Comparison of ENCODE assay signal across 26 mouse cellular contexts in the genomic region with DNA sequence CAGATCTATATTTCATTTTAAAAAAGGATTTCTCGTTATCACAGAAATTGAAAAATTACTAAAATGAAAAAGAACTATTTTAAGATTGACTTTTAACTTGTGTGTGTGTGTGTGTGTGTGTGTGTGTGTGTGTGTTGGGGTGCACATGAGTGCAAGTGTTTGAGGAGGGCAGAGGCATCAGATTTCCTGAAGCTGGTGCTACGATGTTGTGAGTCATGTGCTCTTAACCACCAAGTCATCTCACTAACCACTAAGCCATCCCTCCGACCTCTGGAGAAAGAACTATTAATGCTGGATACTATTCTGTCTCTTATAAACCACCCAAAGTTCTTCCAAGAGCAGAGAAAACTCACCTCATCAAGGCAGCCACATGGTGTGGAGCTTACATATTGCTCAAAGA.
"Had no signal": no experiment of that assay in that cellular context is flagged by ENCODE, and none has a peak within 500 bp of the region (broad histone marks: within the 10 kb centered on the region; RNA-seq: fewer than 3 reads in every experiment).

No protein-coding gene starts in this region.

- H3K27me3 ChIP-seq: heart, embryonic 12.5 days; intestine, embryonic 15.5 days; limb, embryonic 15.5 days; liver, embryonic 12.5 days had no signal

- H3K4me3 ChIP-seq: gastrocnemius, adult 2 months; heart, adult 2 months; heart, embryonic 10.5 days; heart, embryonic 12.5 days; hindbrain, embryonic 10.5 days; hindbrain, embryonic 12.5 days; intestine, embryonic 15.5 days; layer of hippocampus, adult 2 months; limb, embryonic 13.5 days; limb, embryonic 15.5 days; liver, embryonic 12.5 days had no signal

- DNase-seq: gastrocnemius, adult 2 months; gastrocnemius, postnatal 10 days; gastrocnemius, postnatal 25 days; heart, adult 2 months; heart, postnatal 10 days; heart, postnatal 4 days; kidney, adult 18-20 months; kidney, adult 8-10 months; kidney, postnatal 10 days; kidney, postnatal 25 days; kidney, postnatal 4 days; left cerebral cortex, postnatal 4 days had no signal

- ATAC-seq: hindbrain, embryonic 16.5 days; inflammation-experienced regulatory T-cells, adult 6 months; intestine, embryonic 15.5 days; intestine, postnatal 0 days; liver, embryonic 12.5 days had no signal

- H3K27ac ChIP-seq: gastrocnemius, adult 2 months; heart, adult 2 months; heart, embryonic 10.5 days; hindbrain, embryonic 10.5 days; hindbrain, embryonic 12.5 days; hindbrain, embryonic 14.5 days; intestine, embryonic 15.5 days; layer of hippocampus, adult 2 months; limb, embryonic 13.5 days; limb, embryonic 15.5 days; liver, embryonic 14.5 days had no signal

- H3K4me2 ChIP-seq: heart, embryonic 12.5 days; hindbrain, embryonic 12.5 days; hindbrain, embryonic 14.5 days; intestine, embryonic 15.5 days; limb, embryonic 13.5 days; limb, embryonic 15.5 days had no signal

- H3K36me3 ChIP-seq: heart, embryonic 10.5 days; heart, embryonic 12.5 days; hindbrain, embryonic 12.5 days; intestine, embryonic 15.5 days; limb, embryonic 13.5 days; limb, embryonic 15.5 days; liver, embryonic 12.5 days had no signal

- H3K9me3 ChIP-seq: heart, embryonic 10.5 days; heart, embryonic 12.5 days; hindbrain, embryonic 10.5 days; hindbrain, embryonic 12.5 days; intestine, embryonic 15.5 days; limb, embryonic 13.5 days; limb, embryonic 15.5 days; liver, embryonic 12.5 days had no signal

- H3K9ac ChIP-seq: heart, embryonic 12.5 days; hindbrain, embryonic 12.5 days; hindbrain, embryonic 14.5 days; intestine, embryonic 15.5 days; limb, embryonic 13.5 days; limb, embryonic 15.5 days; liver, embryonic 14.5 days had no signal
